Comparison of ENCODE assay signal across 8 mouse cellular contexts in the genomic region with DNA sequence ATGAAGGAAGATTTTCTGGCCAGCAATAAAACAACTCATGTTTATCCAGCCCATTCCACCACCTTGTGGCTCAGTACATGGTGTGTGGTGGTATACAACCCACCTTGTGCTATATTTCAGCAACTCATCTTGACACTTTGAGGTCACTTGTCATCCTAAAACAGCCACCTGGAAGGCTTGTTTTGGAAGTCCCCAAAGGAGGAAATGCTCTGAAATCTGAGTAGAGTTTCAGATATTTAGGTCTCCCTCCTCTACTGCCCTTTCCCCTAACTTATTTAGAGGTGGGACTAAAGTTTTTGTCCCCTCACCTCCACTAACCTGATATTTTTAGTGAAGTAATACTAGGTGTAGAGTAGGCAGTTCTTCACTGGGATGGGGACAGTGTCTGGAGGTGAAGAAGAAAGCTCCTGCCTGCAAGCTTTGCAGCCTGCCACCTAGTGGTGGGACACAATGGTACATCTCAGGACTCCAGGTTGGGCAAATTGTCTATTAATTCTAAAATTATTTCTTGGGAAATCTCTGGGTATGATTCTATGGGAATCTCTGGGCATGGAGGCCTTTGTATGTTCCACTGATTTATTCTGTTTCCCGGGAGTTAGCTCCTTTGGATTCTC. TPM values are rescaled to one million over a fixed set of nuclear protein-coding genes. Genes with fewer than 3 reads are reported as not detected.
DNase-seq lines count a peak whose midpoint lies in the region; ATAC-seq lines count a peak whose summit lies in the region.

No protein-coding gene starts in this region.

- peak overlapping the region; percentile 86 for H3K4me3 ChIP-seq in heart, embryonic 10.5 days
- peak overlapping the region; percentile 85; the same call in 1 of the 2 replicates for H3K4me3 ChIP-seq in kidney, embryonic 14.5 days (ENCODE audit: low read length)
- peak overlapping the region; percentile 89 for H3K4me3 ChIP-seq in liver, embryonic 13.5 days (replicated peaks)
- H3K4me3 ChIP-seq in neural tube, embryonic 11.5 days (ENCODE audit: low read depth, low read length): no peak overlapping the region

- H3K4me1 ChIP-seq in heart, embryonic 10.5 days: peaks cover 22% of the 10 kb centered on the region
- peaks cover 6% of the 10 kb centered on the region; the same call in 1 of the 2 replicates for H3K4me1 ChIP-seq in kidney, embryonic 14.5 days (ENCODE audit: control insufficient read depth, insufficient read depth, low read length)
- peaks cover 44% of the 10 kb centered on the region for H3K4me1 ChIP-seq in liver, embryonic 13.5 days (replicated peaks)
- peaks cover 6% of the 10 kb centered on the region; the same call in 1 of the 2 replicates for H3K4me1 ChIP-seq in neural tube, embryonic 11.5 days (ENCODE audit: control insufficient read depth, insufficient read depth, low read length)

- no peak overlapping the region for H3K27ac ChIP-seq in heart, embryonic 10.5 days
- H3K27ac ChIP-seq in kidney, embryonic 14.5 days (ENCODE audit: low read depth, low read length): no peak overlapping the region
- no peak overlapping the region for H3K27ac ChIP-seq in liver, embryonic 13.5 days
- no peak overlapping the region for H3K27ac ChIP-seq in neural tube, embryonic 11.5 days (ENCODE audit: low read depth, low read length)

- no peak for ATAC-seq in kidney, embryonic 14.5 days (ENCODE audit: low FRiP score, low TSS enrichment)
- ATAC-seq in liver, embryonic 13.5 days (ENCODE audit: low read depth): no peak
- no peak for ATAC-seq in neural tube, embryonic 11.5 days (ENCODE audit: insufficient read depth, low FRiP score, low TSS enrichment)

- 19% methylated on average over 1 of the region's 1 CpGs for WGBS in heart, embryonic 10.5 days
- 38% methylated on average over 1 of the region's 1 CpGs for WGBS in kidney, embryonic 14.5 days
- 15% methylated on average over 1 of the region's 1 CpGs for WGBS in liver, embryonic 13.5 days (ENCODE audit: insufficient replicate concordance)
- 29% methylated on average over 1 of the region's 1 CpGs for WGBS in neural tube, embryonic 11.5 days

- H3K9ac ChIP-seq in kidney, embryonic 14.5 days (ENCODE audit: low read depth, low read length): no peak overlapping the region
- no peak overlapping the region for H3K9ac ChIP-seq in liver, embryonic 13.5 days
- H3K9ac ChIP-seq in neural tube, embryonic 11.5 days (ENCODE audit: low read length): no peak overlapping the region

- no peaks in the 10 kb centered on the region for H3K9me3 ChIP-seq in heart, embryonic 10.5 days
- H3K9me3 ChIP-seq in kidney, embryonic 14.5 days (ENCODE audit: control insufficient read depth, low read length): no peaks in the 10 kb centered on the region
- H3K9me3 ChIP-seq in liver, embryonic 13.5 days (replicated peaks): no peaks in the 10 kb centered on the region
- H3K9me3 ChIP-seq in neural tube, embryonic 11.5 days (ENCODE audit: control insufficient read depth, low read length): no peaks in the 10 kb centered on the region

- H3K27me3 ChIP-seq in heart, embryonic 10.5 days (ENCODE audit: insufficient read depth, poor library complexity, severe bottlenecking): no peaks in the 10 kb centered on the region
- H3K27me3 ChIP-seq in kidney, embryonic 14.5 days (ENCODE audit: control insufficient read depth, insufficient read depth, low read length): no peaks in the 10 kb centered on the region
- H3K27me3 ChIP-seq in liver, embryonic 13.5 days: peaks cover 8% of the 10 kb centered on the region; the same call in 1 of the 2 replicates
- H3K27me3 ChIP-seq in neural tube, embryonic 11.5 days (ENCODE audit: control insufficient read depth, insufficient read depth, low read length): no peaks in the 10 kb centered on the region

- H3K4me2 ChIP-seq in kidney, embryonic 14.5 days (replicated peaks; ENCODE audit: low read depth, low read length): no peak overlapping the region; the same call in 1 of the 2 replicates
- H3K4me2 ChIP-seq in liver, embryonic 13.5 days: peak overlapping the region; percentile 99
- H3K4me2 ChIP-seq in neural tube, embryonic 11.5 days (ENCODE audit: low read depth): no peak overlapping the region

- H3K36me3 ChIP-seq in heart, embryonic 10.5 days: no peaks in the 10 kb centered on the region
- no peaks in the 10 kb centered on the region for H3K36me3 ChIP-seq in kidney, embryonic 14.5 days (ENCODE audit: control insufficient read depth, insufficient read depth, low read length)
- no peaks in the 10 kb centered on the region for H3K36me3 ChIP-seq in liver, embryonic 13.5 days
- no peaks in the 10 kb centered on the region for H3K36me3 ChIP-seq in neural tube, embryonic 11.5 days (ENCODE audit: control insufficient read depth, insufficient read depth, low read length)

- DNase-seq in CD4-positive helper T cell, adult 2 months (ENCODE audit: low read depth, low spot score): peak; percentile 76
- peak; percentile 57 to 75 for DNase-seq in adrenal gland, adult 18-20 months (ENCODE audit: low spot score in 2 of 2)
- peak; percentile 45 for DNase-seq in embryo, embryonic 9.5 days (ENCODE audit: extremely low spot score)
- peak; percentile 84 for DNase-seq in heart, embryonic 10.5 days (ENCODE audit: low spot score)
- peak; percentile 60 for DNase-seq in liver, embryonic 13.5 days
- peak; percentile 48 for DNase-seq in neural tube, embryonic 11.5 days (ENCODE audit: low spot score)
- DNase-seq in thymus, adult 18-20 months: peak; percentile 18 to 45

RNA-seq across cellular contexts. Expression of a gene that starts 2.5 kb away (rescaled TPM):
- total RNA-seq in adrenal gland, adult 18-20 months (2021): 10 to 100 TPM; 23.3 to 47.1 TPM
- polyA plus RNA-seq in heart, embryonic 10.5 days (2016; fragmentation: Nextera tagmentation; extraction: Ambion mirVana): 4.2 and 4.3 TPM in 2 replicates
- 2.5 and 3.2 TPM in 2 replicates for polyA plus RNA-seq in kidney, embryonic 14.5 days (2014; fragmentation: Nextera tagmentation; extraction: Ambion mirVana)
- polyA plus RNA-seq in liver, embryonic 13.5 days (2015; fragmentation: Nextera tagmentation; extraction: Ambion mirVana): 0.47 and 0.96 TPM in 2 replicates
- 2.6 and 3.4 TPM in 2 replicates for polyA plus RNA-seq in neural tube, embryonic 11.5 days (2014; fragmentation: Nextera tagmentation; extraction: Ambion mirVana)

RNA-seq across cellular contexts. Expression of a gene that starts 17.7 kb away (rescaled TPM):
- total RNA-seq in adrenal gland, adult 18-20 months (2021): 100 to 1,000 TPM; 564 to 802 TPM
- 181 and 196 TPM in 2 replicates for polyA plus RNA-seq in heart, embryonic 10.5 days (2016; fragmentation: Nextera tagmentation; extraction: Ambion mirVana)
- polyA plus RNA-seq in kidney, embryonic 14.5 days (2014; fragmentation: Nextera tagmentation; extraction: Ambion mirVana): 139 and 145 TPM in 2 replicates
- 405 and 440 TPM in 2 replicates for polyA plus RNA-seq in liver, embryonic 13.5 days (2015; fragmentation: Nextera tagmentation; extraction: Ambion mirVana)
- polyA plus RNA-seq in neural tube, embryonic 11.5 days (2014; fragmentation: Nextera tagmentation; extraction: Ambion mirVana): 115 and 119 TPM in 2 replicates

RNA-seq across cellular contexts. Expression of a gene that starts 30.8 kb away (rescaled TPM):
- total RNA-seq in adrenal gland, adult 18-20 months (2021): 1 to 10 TPM; 6.4 to 7.1 TPM
- 7.9 and 10.1 TPM in 2 replicates for polyA plus RNA-seq in heart, embryonic 10.5 days (2016; fragmentation: Nextera tagmentation; extraction: Ambion mirVana)
- 8.9 and 11.0 TPM in 2 replicates for polyA plus RNA-seq in kidney, embryonic 14.5 days (2014; fragmentation: Nextera tagmentation; extraction: Ambion mirVana)
- polyA plus RNA-seq in liver, embryonic 13.5 days (2015; fragmentation: Nextera tagmentation; extraction: Ambion mirVana): 1.0 and 1.2 TPM in 2 replicates
- 12.9 and 14.4 TPM in 2 replicates for polyA plus RNA-seq in neural tube, embryonic 11.5 days (2014; fragmentation: Nextera tagmentation; extraction: Ambion mirVana)

Comparison
In these comparisons a context has a peak if more than half of its experiments do, and no peak if none do; other contexts are left out.
1. DNase-seq: peak in every context shown above with its lines; median percentile 84 in heart, embryonic 10.5 days; 76 in CD4-positive helper T cell, adult 2 months; 66 in adrenal gland, adult 18-20 months; 60 in liver, embryonic 13.5 days; 48 in neural tube, embryonic 11.5 days; 45 in embryo, embryonic 9.5 days; 32 in thymus, adult 18-20 months.